Mouse (Mus musculus) neutrophil, adult 65 days (primary cell): ENCODE data around the gene Gm8281. TPM values are rescaled to one million over a fixed set of nuclear protein-coding genes. Genes with fewer than 3 reads are reported as not detected.

ENCODE experiments used
- total RNA-seq: library from RNA; stranded (reverse); gene quantifications from 2 replicates; pipeline ENCODE4 v1.2.4, GENCODE M21; 2023

Gm8281 gene
- total RNA-seq = not detected in 2 replicates

DNA sequence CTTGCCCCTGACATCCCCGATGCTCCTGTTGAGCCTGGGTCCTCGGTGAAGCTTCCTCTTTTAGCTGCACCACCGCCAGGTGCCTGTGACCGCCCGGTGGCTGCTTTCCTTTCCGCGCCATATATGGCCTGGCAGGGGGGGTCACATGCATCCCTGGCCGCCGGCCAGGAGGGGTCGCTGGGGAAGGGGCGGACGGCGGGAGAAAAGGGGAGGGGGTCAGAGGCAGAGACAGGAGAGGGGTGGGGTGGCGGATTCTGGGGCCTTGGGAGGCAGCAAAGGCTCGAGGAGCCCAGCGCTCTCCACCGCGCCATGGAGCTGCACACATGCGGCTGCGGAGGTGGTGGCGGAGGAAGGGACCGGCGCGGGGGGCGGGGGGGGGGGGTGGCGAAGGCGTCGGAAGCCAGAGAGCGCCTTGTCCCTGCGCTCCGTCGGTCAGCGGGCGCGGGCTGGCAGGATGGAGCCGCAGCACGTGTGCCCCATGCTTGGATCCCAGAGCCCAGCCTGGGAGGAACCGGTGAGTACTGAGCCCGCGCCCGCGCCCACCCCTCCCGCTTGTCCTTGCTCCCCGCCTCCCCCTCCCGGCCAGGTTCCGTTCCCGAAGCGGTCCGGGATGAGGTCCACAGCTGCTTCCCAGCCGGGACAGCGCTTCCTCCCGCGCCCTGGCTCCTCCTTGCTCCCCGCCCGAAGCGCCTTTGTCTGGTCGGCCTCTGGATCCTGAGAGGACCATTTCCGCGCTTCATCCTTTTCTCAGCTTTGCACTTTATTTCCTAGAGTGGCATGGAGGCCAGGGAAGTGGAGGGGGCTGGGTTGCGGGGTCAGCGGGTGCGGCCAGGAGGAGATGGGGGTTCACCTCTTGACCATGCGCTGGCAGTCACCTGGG is at the start of gene Gm8281:
TSS of gene Gm8281 (plus strand) at position 430 of the 880 bp plus-strand sequence.

DNA sequence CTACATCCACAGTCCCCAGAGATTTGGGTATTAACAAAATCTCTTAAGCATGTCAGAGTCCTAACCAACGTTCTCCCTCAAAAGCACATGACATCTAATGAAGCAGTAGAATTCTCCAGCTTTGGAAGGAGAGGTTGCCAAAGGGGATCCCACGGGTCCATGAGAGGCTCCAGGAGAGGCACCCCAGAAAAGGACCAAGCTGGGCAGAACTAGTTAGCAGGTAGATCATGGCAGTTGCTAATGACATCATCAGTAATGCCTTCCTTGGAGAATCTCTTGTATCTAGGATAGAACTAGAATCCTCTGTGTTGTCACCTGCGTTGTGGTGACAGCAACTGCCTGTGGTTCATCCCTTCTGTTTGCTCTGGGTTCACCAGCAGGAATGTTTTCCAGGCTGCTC is 20.5 kb upstream of the Gm8281 start, which contains the start of gene 4930555G01Rik:
TSS of gene 4930555G01Rik (plus strand) at position 301 of the 400 bp plus-strand sequence.

DNA sequence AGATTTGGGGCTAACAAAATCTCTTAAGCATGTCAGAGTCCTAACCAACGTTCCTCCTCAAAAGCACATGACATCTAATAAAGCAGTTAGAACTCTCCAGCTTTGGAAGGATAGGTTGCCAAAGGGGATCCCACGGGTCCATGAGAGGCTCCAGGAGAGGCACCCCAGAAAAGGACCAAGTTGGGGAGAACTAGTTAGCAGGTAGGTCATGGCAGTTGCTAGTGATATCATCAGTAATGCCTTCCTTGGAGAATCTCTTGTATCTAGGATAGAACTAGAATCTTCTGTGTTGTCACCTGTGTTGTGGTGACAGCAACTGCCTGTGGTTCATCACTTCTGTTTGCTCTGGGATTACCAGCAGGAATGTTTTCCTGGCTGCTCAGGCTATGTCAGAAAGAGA is 60.4 kb downstream of the Gm8281 start, which contains the start of gene Gm8279:
TSS of gene Gm8279 (plus strand) at position 301 of the 400 bp plus-strand sequence.

Other genes starting within 250 kb of the Gm8281 start
- not detected in 2 replicates for gene Gm3269, start 232.9 kb upstream of the Gm8281 start, total RNA-seq
- not detected in 2 replicates for gene Gm3264, start 215.5 kb upstream of the Gm8281 start, total RNA-seq
- gene Gm3278, start 178.6 kb upstream of the Gm8281 start, total RNA-seq = not detected in 2 replicates
- gene Gm8297, start 87.1 kb upstream of the Gm8281 start, total RNA-seq = not detected in 2 replicates
- not detected in 2 replicates for gene Gm3298, start 55.1 kb upstream of the Gm8281 start, total RNA-seq
- not detected in 2 replicates for gene 4930555G01Rik, start 20.4 kb upstream of the Gm8281 start, total RNA-seq
- gene Gm8279, start 60.5 kb downstream of the Gm8281 start, total RNA-seq = not detected in 2 replicates
- not detected in 2 replicates for gene Gm3317, start 93.5 kb downstream of the Gm8281 start, total RNA-seq
- gene Gm8271, start 114.8 kb downstream of the Gm8281 start, total RNA-seq = not detected in 2 replicates
- not detected in 2 replicates for gene Gm3526, start 189.5 kb downstream of the Gm8281 start, total RNA-seq